Mouse (Mus musculus) heart, embryonic 12.5 days (tissue): ENCODE measurements around the gene Hs3st3a1. TPM values are rescaled to one million over a fixed set of nuclear protein-coding genes. Genes with fewer than 3 reads are reported as not detected.

Experiments
- ATAC-seq: fragments of 200-750 bp; cut with Nextera tagmentation; 2 replicates; pipeline ENCODE4 v1.8.0; 2017; ENCODE audit warnings: moderate TSS enrichment, moderate library complexity; ENCODE audit not compliant: insufficient number of reproducible peaks, low FRiP score
- H3K27ac ChIP-seq: fragments of 300-500 bp; sonication (generic); 2 replicates; pipeline ENCODE4 v1.5.1; 2016; ENCODE audit warnings: mild to moderate bottlenecking, moderate library complexity; ENCODE audit not compliant: poor library complexity, severe bottlenecking
- H3K27me3 ChIP-seq: fragments of 300-500 bp; sonication (generic); replicated peaks from 2 replicates; pipeline ENCODE4 v1.6.1; 2016; ENCODE audit warnings: mild to moderate bottlenecking, moderate library complexity
- H3K36me3 ChIP-seq: fragments of 300-500 bp; sonication (generic); 2 replicates; pipeline ENCODE4 v1.6.1; 2016; ENCODE audit warnings: mild to moderate bottlenecking, moderate library complexity
- H3K4me1 ChIP-seq: fragments of 300-500 bp; sonication (generic); replicated peaks from 2 replicates; pipeline ENCODE4 v1.6.1; 2016; ENCODE audit warnings: mild to moderate bottlenecking
- H3K4me2 ChIP-seq: fragments of 300-500 bp; sonication (generic); 2 replicates; pipeline ENCODE4 v1.6.1; 2016; ENCODE audit warnings: mild to moderate bottlenecking, moderate library complexity
- H3K4me3 ChIP-seq: fragments of 300-500 bp; sonication (generic); 2 replicates; pipeline ENCODE4 v1.5.1; 2016; ENCODE audit warnings: mild to moderate bottlenecking
- H3K9ac ChIP-seq: fragments of 300-500 bp; sonication (generic); 2 replicates; pipeline ENCODE4 v1.6.1; 2016; ENCODE audit warnings: mild to moderate bottlenecking, moderate library complexity
- H3K9me3 ChIP-seq: fragments of 300-500 bp; sonication (generic); replicated peaks from 2 replicates; pipeline ENCODE4 v1.6.1; 2016; ENCODE audit warnings: mild to moderate bottlenecking, moderate library complexity
- WGBS: fragments of 180-500 bp; shearing (Covaris S2); methylation state at CpG from one replicate; pipeline ENCODE4 v1.1.7; 2016; 5-methylcytosine and 5-hydroxymethylcytosine counted together
- polyA plus RNA-seq: library from polyadenylated mRNA; unstranded; fragments of >200 nt; fragmentation: Nextera tagmentation; extraction: Ambion mirVana; gene quantifications from 2 replicates; pipeline ENCODE4 v1.2.1, GENCODE M21; 2016

Gene Hs3st3a1
- polyA plus RNA-seq, 1 experiment from 2014 or later: 1.6 TPM

DNA sequence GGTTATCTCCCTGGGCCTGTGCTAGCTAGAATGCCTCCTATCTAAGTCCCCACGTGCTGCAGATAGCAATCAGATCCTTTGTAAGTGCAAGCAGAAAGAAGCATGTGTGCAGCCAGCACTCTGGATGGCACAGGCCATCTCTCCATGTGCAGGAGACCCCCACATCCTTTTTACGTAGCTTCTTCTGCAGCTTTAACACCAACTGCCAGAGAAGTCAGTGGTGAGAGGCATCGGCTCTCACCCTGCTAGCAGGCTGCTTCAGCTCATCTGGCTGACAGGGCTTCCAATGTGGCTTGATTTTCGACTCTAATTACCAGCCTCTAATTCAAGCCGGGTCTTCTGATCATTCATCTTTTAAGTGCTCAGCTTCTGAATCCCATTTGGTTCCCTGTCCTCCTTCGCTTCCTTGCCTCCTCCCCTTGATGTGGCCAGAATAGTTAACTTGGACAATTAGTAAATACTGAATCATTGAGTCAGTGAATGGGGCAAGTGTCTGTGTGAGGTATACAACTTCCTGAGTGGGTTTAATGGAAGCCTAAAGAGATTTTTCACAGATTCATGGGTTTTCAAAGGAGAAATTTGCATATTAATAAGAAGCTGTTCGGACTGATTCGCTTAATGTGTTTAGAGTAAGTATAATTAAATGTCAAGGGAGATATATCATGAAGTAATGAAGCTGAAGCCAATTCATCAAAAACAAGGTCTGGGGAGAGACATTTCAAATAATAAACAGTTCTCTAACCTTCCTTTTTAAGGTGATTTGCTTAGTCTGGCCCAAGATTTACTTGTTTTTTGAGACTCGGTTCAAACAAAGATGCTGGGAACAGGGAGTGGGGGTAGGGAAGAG lies 54.7 kb downstream of the Hs3st3a1 start:
- H3K9me3 ChIP-seq: no peaks in the 10 kb centered on the region
- peaks cover 7% of the 10 kb centered on the region; the same call in 1 of the 2 replicates for H3K4me1 ChIP-seq
- peaks cover 9% of the 10 kb centered on the region; the same call in 1 of the 2 replicates for H3K27me3 ChIP-seq
- H3K4me3 ChIP-seq: no peak overlapping the region
- no peak overlapping the region for H3K9ac ChIP-seq
- H3K27ac ChIP-seq: no peak overlapping the region
- 55% methylated on average over 9 of the region's 9 CpGs for WGBS
- H3K36me3 ChIP-seq: no peaks in the 10 kb centered on the region
- H3K4me2 ChIP-seq: no peak overlapping the region
- ATAC-seq: no peak

DNA sequence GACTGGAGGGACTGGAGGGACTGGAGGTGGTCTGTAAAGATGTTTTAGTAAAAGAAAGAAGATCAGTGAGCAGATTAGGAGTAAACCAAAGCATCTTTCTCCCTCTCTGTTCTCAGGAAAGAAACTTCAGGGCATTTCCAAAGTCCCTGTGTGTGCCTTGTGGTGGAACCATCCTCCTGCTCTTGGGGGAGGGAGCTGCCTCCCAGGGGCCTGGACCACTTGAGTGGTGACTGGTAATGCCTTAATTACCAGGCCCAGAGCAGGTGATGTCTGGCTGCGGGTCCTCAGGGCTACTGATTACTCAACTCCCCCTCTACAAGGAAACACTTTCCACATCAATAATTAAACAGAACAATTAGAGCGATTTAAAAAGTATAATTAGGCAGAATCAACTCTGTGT lies 59.3 kb downstream of the Hs3st3a1 start:
- no peak overlapping the region for H3K27ac ChIP-seq
- 61% methylated on average over 2 of the region's 2 CpGs for WGBS
- H3K9ac ChIP-seq: no peak overlapping the region
- no peaks in the 10 kb centered on the region for H3K27me3 ChIP-seq
- no peak for ATAC-seq
- no peaks in the 10 kb centered on the region for H3K36me3 ChIP-seq
- H3K4me2 ChIP-seq: no peak overlapping the region
- no peak overlapping the region for H3K4me3 ChIP-seq
- peaks cover 16% of the 10 kb centered on the region for H3K4me1 ChIP-seq
- H3K9me3 ChIP-seq: no peaks in the 10 kb centered on the region

DNA sequence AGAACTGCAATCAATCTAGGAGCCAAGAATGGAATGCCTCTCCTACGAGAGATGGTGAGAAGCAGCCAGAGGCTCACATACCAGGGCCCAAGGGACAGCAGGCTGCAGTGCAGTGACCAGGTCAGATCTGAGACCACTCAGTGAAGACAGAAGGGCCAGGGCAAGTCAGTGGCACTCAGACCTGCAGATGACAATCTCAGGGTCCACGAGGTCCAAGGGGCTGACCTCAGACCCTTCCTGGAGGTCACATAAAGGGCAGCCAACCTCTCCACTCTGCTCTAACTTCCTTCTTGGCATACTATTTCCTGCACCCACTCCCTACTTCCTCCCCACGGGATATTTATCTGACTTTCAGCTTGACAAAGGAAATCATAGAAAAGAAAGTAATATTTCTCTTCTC lies 60.8 kb downstream of the Hs3st3a1 start:
- no peak for ATAC-seq
- Histone ChIP-seq H3K9me3 (no peaks in the 10 kb centered on the region), H3K9ac (no peak overlapping the region), H3K27me3 (no peaks in the 10 kb centered on the region), H3K36me3 (no peaks in the 10 kb centered on the region), H3K4me2 (no peak overlapping the region), H3K4me3 (no peak overlapping the region), H3K27ac (no peak overlapping the region), H3K4me1 (peaks cover 13% of the 10 kb centered on the region)
- WGBS: 23% methylated on average over 3 of the region's 3 CpGs

- no peak overlapping the region for H3K4me3 ChIP-seq
- WGBS: 52% methylated on average over 3 of the region's 3 CpGs
- H3K27me3 ChIP-seq: no peaks in the 10 kb centered on the region
Measured at GRCm38 (mm10) chr11:64496677-64497076, 61.5 kb downstream of the Hs3st3a1 start.

GRCm38 (mm10) chr11:64500536-64501112 lies 65.5 kb downstream of the Hs3st3a1 start:
- Histone ChIP-seq H3K36me3 (no peaks in the 10 kb centered on the region), H3K9ac (no peak overlapping the region), H3K4me3 (no peak overlapping the region), H3K9me3 (no peaks in the 10 kb centered on the region; the same call in 1 of the 2 replicates), H3K27ac (no peak overlapping the region), H3K4me2 (no peak overlapping the region), H3K4me1 (peaks cover 13% of the 10 kb centered on the region), H3K27me3 (no peaks in the 10 kb centered on the region)
- 85% methylated on average over 5 of the region's 5 CpGs for WGBS
- ATAC-seq: no peak

More at GRCm38 (mm10) chr11:64496677-64497076, 61.5 kb downstream of the Hs3st3a1 start:
- H3K4me2 ChIP-seq: no peak overlapping the region
- no peak overlapping the region for H3K27ac ChIP-seq
- H3K9ac ChIP-seq: no peak overlapping the region
- no peaks in the 10 kb centered on the region for H3K36me3 ChIP-seq
- no peak for ATAC-seq
- H3K9me3 ChIP-seq: no peaks in the 10 kb centered on the region
- H3K4me1 ChIP-seq: peaks cover 13% of the 10 kb centered on the region

DNA sequence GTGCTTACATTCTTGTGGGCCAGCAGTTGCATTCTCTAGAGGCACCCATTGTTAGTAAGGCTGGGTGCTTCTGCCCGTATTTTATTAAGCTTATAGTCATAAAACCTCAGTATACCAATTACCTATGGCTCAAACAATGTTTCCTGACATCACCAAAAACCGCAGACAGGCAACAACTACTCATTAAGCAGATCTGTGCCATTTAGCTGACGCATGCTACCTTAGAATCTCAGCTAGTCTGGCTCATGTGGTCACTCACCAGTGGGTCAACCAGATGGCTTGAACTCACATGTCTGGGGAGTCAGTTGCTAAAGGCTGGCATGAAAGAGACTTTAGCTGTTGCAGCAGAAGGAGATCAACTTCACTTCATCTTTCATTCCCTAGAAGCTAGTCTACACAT lies 67.9 kb downstream of the Hs3st3a1 start:
- Histone ChIP-seq H3K4me1 (no peaks in the 10 kb centered on the region), H3K27me3 (no peaks in the 10 kb centered on the region), H3K9me3 (no peaks in the 10 kb centered on the region; the same call in 1 of the 2 replicates), H3K36me3 (no peaks in the 10 kb centered on the region), H3K4me2 (no peak overlapping the region), H3K9ac (no peak overlapping the region), H3K4me3 (no peak overlapping the region), H3K27ac (no peak overlapping the region)
- no peak for ATAC-seq
- 81% methylated on average over 3 of the region's 3 CpGs for WGBS

DNA sequence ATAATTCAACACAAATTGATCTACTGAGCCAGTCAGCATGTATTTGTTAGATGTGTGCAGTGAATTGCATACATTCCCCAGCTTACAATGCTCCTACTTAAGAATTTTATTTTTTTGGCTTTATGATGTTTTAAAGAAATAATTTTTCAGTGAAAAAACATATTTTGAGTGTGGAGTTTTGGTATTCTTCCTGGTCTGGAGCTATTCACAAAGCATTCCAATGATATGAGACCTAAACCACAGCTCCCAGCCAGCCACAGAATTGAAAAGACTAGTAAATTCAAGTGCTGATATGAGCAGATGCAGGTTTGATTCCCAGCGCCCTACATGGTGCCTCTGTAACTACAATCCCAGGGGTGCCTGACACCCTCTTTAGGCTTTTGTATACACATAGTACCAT lies 70.8 kb downstream of the Hs3st3a1 start:
- ATAC-seq: no peak
- no peaks in the 10 kb centered on the region for H3K36me3 ChIP-seq

GRCm38 (mm10) chr11:64507024-64507423 lies 71.9 kb downstream of the Hs3st3a1 start:
- Histone ChIP-seq H3K27me3 (0 out of 2 replicates have a peak, but pooled peaks cover 3% of the 10 kb centered on the region), H3K9ac (no peak overlapping the region), H3K4me1 (peaks cover 8% of the 10 kb centered on the region), H3K36me3 (no peaks in the 10 kb centered on the region), H3K9me3 (no peaks in the 10 kb centered on the region; the same call in 1 of the 2 replicates), H3K4me3 (no peak overlapping the region), H3K27ac (no peak overlapping the region), H3K4me2 (no peak overlapping the region)
- 82% methylated on average over 3 of the region's 3 CpGs for WGBS
- ATAC-seq: no peak

More for the DNA sequence above, 70.8 kb downstream of the Hs3st3a1 start:
- Histone ChIP-seq H3K9ac (no peak overlapping the region), H3K9me3 (no peaks in the 10 kb centered on the region; the same call in 1 of the 2 replicates), H3K4me3 (no peak overlapping the region), H3K4me2 (no peak overlapping the region), H3K4me1 (no peaks in the 10 kb centered on the region; the same call in 1 of the 2 replicates), H3K27ac (no peak overlapping the region), H3K27me3 (0 out of 2 replicates have a peak, but pooled peaks cover 3% of the 10 kb centered on the region)
- 79% methylated on average over 1 of the region's 1 CpGs for WGBS

GRCm38 (mm10) chr11:64509106-64509505 lies 74.0 kb downstream of the Hs3st3a1 start:
- peak; percentile 85 for ATAC-seq
- no peak overlapping the region for H3K4me3 ChIP-seq
- WGBS: 43% methylated on average over 2 of the region's 2 CpGs

GRCm38 (mm10) chr11:64512301-64512700 lies 77.2 kb downstream of the Hs3st3a1 start:
- Histone ChIP-seq H3K4me3 (no peak overlapping the region), H3K27ac (no peak overlapping the region), H3K9ac (no peak overlapping the region), H3K36me3 (no peaks in the 10 kb centered on the region), H3K4me2 (no peak overlapping the region), H3K27me3 (0 out of 2 replicates have a peak, but pooled peaks cover 3% of the 10 kb centered on the region), H3K4me1 (peaks cover 10% of the 10 kb centered on the region), H3K9me3 (no peaks in the 10 kb centered on the region)
- 51% methylated on average over 4 of the region's 4 CpGs for whole genome bisulfite sequencing
- ATAC-seq: no peak

More at GRCm38 (mm10) chr11:64509106-64509505, 74.0 kb downstream of the Hs3st3a1 start:
- no peaks in the 10 kb centered on the region for H3K36me3 ChIP-seq
- no peak overlapping the region for H3K27ac ChIP-seq
- no peak overlapping the region for H3K9ac ChIP-seq
- H3K9me3 ChIP-seq: no peaks in the 10 kb centered on the region; the same call in 1 of the 2 replicates
- H3K4me2 ChIP-seq: no peak overlapping the region
- H3K27me3 ChIP-seq: 0 out of 2 replicates have a peak, but pooled peaks cover 3% of the 10 kb centered on the region
- peaks cover 10% of the 10 kb centered on the region for H3K4me1 ChIP-seq

- no peak overlapping the region for H3K4me3 ChIP-seq
- no peak overlapping the region for H3K27ac ChIP-seq
- WGBS: 45% methylated on average over 5 of the region's 5 CpGs
- no peak overlapping the region for H3K4me2 ChIP-seq
- no peak for ATAC-seq
- H3K27me3 ChIP-seq: peaks cover 7% of the 10 kb centered on the region
- H3K9me3 ChIP-seq: no peaks in the 10 kb centered on the region
- H3K36me3 ChIP-seq: no peaks in the 10 kb centered on the region
- peaks cover 10% of the 10 kb centered on the region for H3K4me1 ChIP-seq
- no peak overlapping the region for H3K9ac ChIP-seq
Measured at GRCm38 (mm10) chr11:64513419-64513818, 78.3 kb downstream of the Hs3st3a1 start.
